Mouse (Mus musculus): Measurements from ENCODE around the gene Mmp7.

Gene Mmp7

GRCm38 (mm10) chr9:7691790-7692189 is at the start of gene Mmp7:
Gene Mmp7, plus strand, starts transcription at chr9:7692090.
- no peak for DNase-seq (ENCODE audit: low read depth, low spot score)

- no peak for DNase-seq (ENCODE audit: low read depth, low spot score)
Measured at GRCm38 (mm10) chr9:7647901-7648300, 44.0 kb upstream of the Mmp7 start.

- no peak for DNase-seq (ENCODE audit: low read depth, low spot score)
Measured at GRCm38 (mm10) chr9:7650397-7651180, 41.3 kb upstream of the Mmp7 start.

GRCm38 (mm10) chr9:7652351-7653085 is 39.4 kb upstream of the Mmp7 start:
- DNase-seq (ENCODE audit: low read depth, low spot score): no peak

DNA sequence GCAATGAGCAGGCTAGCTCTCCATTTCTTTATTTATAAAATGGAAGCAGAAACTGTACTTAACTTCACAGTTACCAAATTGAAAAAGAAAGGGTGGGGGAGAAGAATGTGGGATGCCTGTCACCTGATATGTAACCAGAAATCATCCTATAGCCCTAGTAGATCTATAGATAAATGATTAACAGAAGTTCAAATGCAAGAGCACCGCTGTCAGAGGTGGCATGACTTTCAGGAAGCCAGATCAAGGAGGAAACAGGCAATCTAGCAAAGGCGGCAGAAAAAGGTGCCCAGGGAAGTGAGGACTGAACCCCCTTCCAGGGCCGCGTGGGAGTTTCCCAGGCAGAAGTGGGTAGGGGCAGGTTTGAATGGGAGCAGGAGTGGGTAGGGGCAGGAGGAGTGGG is 33.9 kb upstream of the Mmp7 start:
- DNase-seq (ENCODE audit: low read depth, low spot score): no peak

DNA sequence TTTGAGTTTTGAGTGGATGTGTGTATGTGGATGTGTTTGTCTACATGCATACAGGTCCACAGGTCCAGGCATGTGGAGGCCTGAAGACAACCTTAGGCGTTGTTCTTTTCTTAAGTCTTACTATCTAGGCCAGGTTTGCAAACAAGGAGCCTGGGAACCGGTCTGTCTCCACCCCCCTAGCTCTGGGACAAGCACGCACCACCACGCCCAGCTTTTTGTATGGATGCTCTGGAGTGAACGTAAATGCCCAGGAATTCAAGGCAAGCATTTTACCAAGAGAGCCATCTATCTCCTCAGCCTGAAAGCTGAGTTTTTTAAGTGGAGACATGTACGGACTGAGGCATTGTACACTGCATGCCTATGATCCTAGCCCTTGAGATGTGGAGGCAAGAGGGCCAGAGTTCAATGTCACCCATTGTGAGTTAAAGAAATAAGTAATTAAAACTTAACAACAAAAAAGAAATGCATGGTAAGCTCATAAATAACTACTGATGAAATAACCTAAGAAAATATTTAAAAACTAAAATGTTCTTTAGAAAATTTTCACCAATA is 32.3 kb upstream of the Mmp7 start:
- no peak for DNase-seq (ENCODE audit: low read depth, low spot score)

- no peak for DNase-seq (ENCODE audit: low read depth, low spot score)
Measured at GRCm38 (mm10) chr9:7661371-7661770, 30.5 kb upstream of the Mmp7 start.

DNA sequence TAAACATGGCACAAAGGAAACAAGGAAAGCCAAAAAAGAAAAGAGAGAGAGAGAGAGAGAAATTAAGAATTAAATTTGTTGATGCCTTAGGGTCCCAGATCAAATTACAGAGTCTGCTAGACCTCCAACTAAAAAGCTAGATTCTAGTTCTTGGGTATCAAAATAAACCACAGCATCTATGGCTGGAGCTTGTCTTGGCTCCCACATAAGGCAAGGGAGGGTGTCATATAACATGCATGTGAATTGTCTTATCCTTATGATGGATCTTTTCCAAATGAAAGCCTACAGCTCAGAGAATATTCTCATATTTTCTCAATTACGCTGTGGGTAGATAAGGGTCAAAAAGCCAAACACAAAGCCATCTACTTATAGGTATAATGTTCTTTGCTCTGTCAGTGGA is 22.2 kb upstream of the Mmp7 start:
- no peak for DNase-seq (ENCODE audit: low read depth, low spot score)

GRCm38 (mm10) chr9:7672985-7673384 is 18.9 kb upstream of the Mmp7 start:
- no peak for DNase-seq (ENCODE audit: low read depth, low spot score)

DNA sequence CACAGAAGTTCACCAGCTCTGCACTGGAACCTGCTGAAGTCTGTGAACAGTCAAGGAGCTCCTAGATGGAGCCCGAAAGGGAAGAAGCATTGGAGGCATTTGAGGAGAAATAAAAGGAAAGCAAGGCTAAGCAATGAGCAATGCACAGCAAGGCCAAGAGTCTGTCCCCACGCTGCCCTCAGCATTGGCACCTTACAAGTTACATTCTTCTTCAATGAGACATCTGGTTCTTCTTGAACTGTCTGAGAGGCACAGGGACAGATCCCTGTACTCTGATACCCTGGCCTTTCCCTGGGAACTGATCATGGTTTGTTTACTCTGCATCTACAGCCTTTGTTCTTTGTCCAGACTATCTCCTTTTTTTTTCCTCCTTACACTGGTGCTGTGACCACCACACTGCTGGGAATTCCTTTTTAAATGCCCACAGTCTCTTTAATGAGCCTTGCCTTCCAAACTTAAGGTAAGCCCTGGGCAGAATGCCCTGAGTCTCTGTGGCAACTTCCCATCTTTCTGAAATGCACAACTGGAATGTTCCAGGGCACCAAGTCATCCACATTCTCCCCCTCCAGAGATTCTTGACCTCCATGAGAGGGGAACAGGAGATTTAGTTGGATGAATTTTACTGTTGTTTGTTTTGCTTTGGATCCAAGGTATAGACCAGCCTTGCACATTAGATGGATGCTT is 13.6 kb upstream of the Mmp7 start:
- DNase-seq (ENCODE audit: low read depth, low spot score): no peak

- no peak for DNase-seq (ENCODE audit: low read depth, low spot score)
Measured at GRCm38 (mm10) chr9:7682081-7682618, 9.7 kb upstream of the Mmp7 start.

DNA sequence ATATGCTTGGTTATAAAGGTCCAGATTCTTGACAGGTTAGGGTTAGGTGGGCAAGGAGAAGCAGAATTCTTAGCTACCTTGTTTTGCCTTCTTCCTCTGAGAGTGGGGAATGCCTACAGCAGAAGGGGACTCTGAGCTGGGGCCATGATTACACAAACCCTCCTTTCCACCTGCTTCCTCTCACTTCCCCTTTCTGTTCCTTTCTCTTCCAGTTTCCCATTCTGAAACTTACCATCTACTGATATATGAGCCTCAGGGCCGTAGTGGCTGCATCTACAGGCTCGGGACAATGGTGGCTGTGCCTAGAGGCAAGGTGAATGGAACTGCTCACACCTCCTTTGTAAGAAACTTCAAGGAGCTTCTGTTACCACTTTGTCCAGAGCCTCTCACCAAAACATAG is 5.9 kb upstream of the Mmp7 start:
- no peak for DNase-seq (ENCODE audit: low read depth, low spot score)

DNA sequence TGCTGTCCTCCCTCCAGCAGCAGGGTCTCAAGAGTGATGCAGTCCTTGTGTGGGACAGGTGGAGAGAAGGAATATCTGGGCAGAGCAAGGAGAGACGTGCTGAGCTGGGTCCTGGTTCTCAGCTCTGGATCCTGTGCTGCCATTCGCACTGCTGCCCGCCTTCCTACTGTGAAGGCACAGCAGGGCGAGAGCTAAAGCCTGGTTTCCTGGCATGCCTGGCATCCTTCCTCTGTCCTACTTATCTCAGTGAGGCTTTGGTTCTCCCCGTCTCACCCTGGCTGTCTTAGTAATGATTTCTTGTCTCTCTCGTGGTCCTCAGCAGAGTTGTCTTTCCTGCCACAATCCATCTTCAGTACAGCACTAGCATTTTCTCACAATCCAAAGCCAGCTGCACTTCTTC is 2.1 kb upstream of the Mmp7 start:
- no peak for DNase-seq (ENCODE audit: low read depth, low spot score)

DNA sequence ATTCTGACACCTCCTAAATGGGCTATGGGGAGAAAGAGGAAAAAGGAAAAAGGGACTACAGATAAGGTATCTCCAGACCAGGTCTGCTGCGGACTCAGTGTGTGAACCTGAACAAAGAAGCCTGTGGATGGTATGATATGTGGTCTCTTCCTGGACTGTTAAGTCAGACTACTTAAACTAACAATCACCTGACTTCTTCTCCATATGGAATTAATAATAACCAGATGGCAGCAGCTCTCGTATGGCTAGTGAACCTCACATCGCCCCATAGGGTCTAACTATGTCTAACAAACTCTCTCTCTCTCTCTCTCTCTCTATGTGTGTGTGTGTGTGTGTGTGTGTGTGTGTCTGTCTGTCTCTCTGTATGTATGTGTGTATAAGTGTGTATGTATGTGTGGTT is 2.1 kb downstream of the Mmp7 start:
- DNase-seq (ENCODE audit: low read depth, low spot score): no peak

- DNase-seq (ENCODE audit: low read depth, low spot score): no peak
Measured at GRCm38 (mm10) chr9:7695646-7696045, 3.8 kb downstream of the Mmp7 start.

- no peak for DNase-seq (ENCODE audit: low read depth, low spot score)
Measured at GRCm38 (mm10) chr9:7708698-7709097, 16.8 kb downstream of the Mmp7 start.

GRCm38 (mm10) chr9:7711196-7711595 is 19.3 kb downstream of the Mmp7 start:
- DNase-seq (ENCODE audit: low read depth, low spot score): no peak

GRCm38 (mm10) chr9:7714062-7714907 is 22.4 kb downstream of the Mmp7 start:
- DNase-seq (ENCODE audit: low read depth, low spot score): peak; percentile 20

DNA sequence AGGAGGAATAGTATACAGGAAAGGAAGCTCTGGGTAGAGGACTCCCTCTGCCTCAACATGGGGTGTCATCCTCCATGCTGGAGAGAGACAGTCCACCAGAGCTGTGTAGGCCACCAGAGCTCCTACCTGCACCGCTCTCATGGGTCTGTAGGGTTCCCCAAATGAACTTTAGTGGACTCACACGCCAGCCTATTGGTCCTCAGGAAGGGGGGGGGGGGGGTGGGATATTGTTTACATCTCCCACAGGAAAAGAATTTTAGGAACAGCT is 23.0 kb downstream of the Mmp7 start:
- no peak for DNase-seq (ENCODE audit: low read depth, low spot score)

GRCm38 (mm10) chr9:7721543-7721942 is 29.7 kb downstream of the Mmp7 start:
- no peak for DNase-seq (ENCODE audit: low read depth, low spot score)

DNA sequence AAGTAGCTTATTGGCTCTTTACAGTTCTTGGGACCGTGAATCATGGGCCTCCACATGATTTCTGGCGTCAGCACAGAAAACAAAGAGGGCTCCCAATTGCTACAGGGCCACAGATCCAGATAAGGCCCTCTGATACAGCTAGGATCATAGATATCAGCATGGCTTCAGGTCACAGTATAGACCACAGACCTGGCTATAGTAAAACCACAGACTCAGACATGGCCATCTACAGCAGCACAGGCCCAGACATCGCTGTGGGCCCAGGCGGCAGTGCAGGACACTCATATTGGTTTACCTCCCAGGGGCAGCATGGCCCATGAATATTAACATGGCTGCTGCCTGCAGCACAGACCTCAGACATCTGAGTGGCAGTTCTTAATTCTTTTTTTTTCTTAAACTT is 37.1 kb downstream of the Mmp7 start:
- DNase-seq (ENCODE audit: low read depth, low spot score): no peak

All from WW6 (cell line).